10 mouse cellular contexts compared by ENCODE assay signal in the genomic region with DNA sequence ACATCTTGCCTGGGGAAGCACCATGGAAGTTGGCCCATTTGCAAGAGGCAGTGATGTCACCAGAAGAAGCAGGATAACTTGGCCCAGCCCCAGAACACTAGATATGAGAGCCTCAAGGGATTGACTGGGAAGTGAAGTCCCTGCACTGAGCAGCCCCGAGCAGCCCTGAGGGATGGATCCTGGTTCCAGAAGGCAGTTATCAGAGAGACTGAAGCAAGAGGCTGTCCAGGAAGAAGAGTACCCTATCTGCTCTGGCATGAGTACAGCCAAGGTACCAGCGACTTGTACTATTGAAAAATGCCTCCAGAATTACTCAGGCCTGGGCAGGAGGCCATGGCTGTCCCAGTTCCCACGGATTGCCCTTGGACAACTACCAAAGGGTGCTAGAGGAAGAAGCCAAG. TPM values are rescaled to one million over a fixed set of nuclear protein-coding genes. Genes with fewer than 3 reads are reported as not detected.
A peak's percentile ranks its signal among the peaks of the same experiment; 100 is the strongest.
DNase-seq lines count a peak whose midpoint lies in the region; ATAC-seq and TF ChIP-seq lines count a peak whose summit lies in the region.
"Had no signal": no experiment of that assay in that cellular context is flagged by ENCODE, and none has a peak within 500 bp of the region (broad histone marks: within the 10 kb centered on the region; RNA-seq: fewer than 3 reads in every experiment).

No protein-coding gene starts in this region.

- no peak overlapping the region for H3K4me3 ChIP-seq in heart, embryonic 11.5 days (ENCODE audit: low read depth, low read length)
- H3K4me3 ChIP-seq in gastrocnemius, adult 2 months: no peak overlapping the region
- no peak overlapping the region for H3K4me3 ChIP-seq in lung, embryonic 15.5 days
- H3K4me3 ChIP-seq in stomach, postnatal 0 days (ENCODE audit: low read depth, low read length): no peak overlapping the region
- H3K4me3 ChIP-seq: megakaryocyte, embryonic 14.5 days had no signal

- ATAC-seq in heart, embryonic 11.5 days (replicated peaks; ENCODE audit: insufficient number of reproducible peaks, low FRiP score, low TSS enrichment): no peak
- ATAC-seq in Patski: peak; percentile 75
- 0 out of 2 replicates have a peak, but pooled peaks have one; percentile 31 for ATAC-seq in lung, embryonic 15.5 days (ENCODE audit: borderline replicate concordance, extremely low read depth, low FRiP score, low TSS enrichment)
- ATAC-seq in stomach, postnatal 0 days (ENCODE audit: low FRiP score, low TSS enrichment): no peak

- no peak overlapping the region for H3K4me2 ChIP-seq in heart, embryonic 11.5 days
- no peak overlapping the region for H3K4me2 ChIP-seq in lung, embryonic 15.5 days
- no peak overlapping the region for H3K4me2 ChIP-seq in stomach, postnatal 0 days (replicated peaks; ENCODE audit: low read depth)

- in situ Hi-C loops in Patski (cut with MboI; ENCODE audit: low pct_unique_long_range_greater_than_20kb): no loop called here

- no peak overlapping the region for H3K9ac ChIP-seq in heart, embryonic 11.5 days (ENCODE audit: low read depth, low read length)
- H3K9ac ChIP-seq in lung, embryonic 15.5 days: no peak overlapping the region
- H3K9ac ChIP-seq in stomach, postnatal 0 days (ENCODE audit: low read length): no peak overlapping the region

- no peak for TF ChIP-seq EP300 in stomach, postnatal 0 days (optimal IDR thresholded peaks at IDR 0.05)

- POLR2A ChIA-PET in Patski (lab: Charles Lee): no interaction called here

- H3K36me3 ChIP-seq in heart, embryonic 11.5 days (ENCODE audit: control insufficient read depth, insufficient read depth, low read length): no peaks in the 10 kb centered on the region
- H3K36me3 ChIP-seq in lung, embryonic 15.5 days: no peaks in the 10 kb centered on the region
- no peaks in the 10 kb centered on the region for H3K36me3 ChIP-seq in stomach, postnatal 0 days (ENCODE audit: control insufficient read depth, insufficient read depth, low read length)

- CTCF ChIA-PET in Patski (lab: Charles Lee): interaction anchor here (1.3 kb wide), 1 partner anchor 10 kb away, joined by 3 read pairs; no protein-coding TSS in a partner anchor

- no peaks in the 10 kb centered on the region for H3K27me3 ChIP-seq in heart, embryonic 11.5 days (ENCODE audit: control insufficient read depth, insufficient read depth, low read length)
- no peaks in the 10 kb centered on the region for H3K27me3 ChIP-seq in Patski
- H3K27me3 ChIP-seq in lung, embryonic 15.5 days: no peaks in the 10 kb centered on the region
- no peaks in the 10 kb centered on the region for H3K27me3 ChIP-seq in stomach, postnatal 0 days (ENCODE audit: control insufficient read depth, insufficient read depth, low read length)
- H3K27me3 ChIP-seq: megakaryocyte, embryonic 14.5 days had no signal

- H3K9me3 ChIP-seq in heart, embryonic 11.5 days (replicated peaks; ENCODE audit: control insufficient read depth, low read length): no peaks in the 10 kb centered on the region
- no peaks in the 10 kb centered on the region for H3K9me3 ChIP-seq in lung, embryonic 15.5 days
- no peaks in the 10 kb centered on the region for H3K9me3 ChIP-seq in stomach, postnatal 0 days (ENCODE audit: control insufficient read depth, low read length)
- H3K9me3 ChIP-seq: megakaryocyte, embryonic 14.5 days had no signal

- 61% methylated on average over 3 of the region's 3 CpGs for WGBS in heart, embryonic 11.5 days (ENCODE audit: insufficient replicate concordance)
- WGBS in lung, embryonic 15.5 days: 53% methylated on average over 3 of the region's 3 CpGs
- WGBS in stomach, postnatal 0 days: 45% methylated on average over 3 of the region's 3 CpGs

- no peak overlapping the region for H3K27ac ChIP-seq in heart, embryonic 11.5 days (ENCODE audit: low read depth, low read length)
- no peak overlapping the region for H3K27ac ChIP-seq in gastrocnemius, adult 2 months
- no peak overlapping the region for H3K27ac ChIP-seq in lung, embryonic 15.5 days
- no peak overlapping the region for H3K27ac ChIP-seq in stomach, postnatal 0 days (replicated peaks)

- H3K4me1 ChIP-seq in heart, embryonic 11.5 days (ENCODE audit: control insufficient read depth, insufficient read depth, low read length): no peaks in the 10 kb centered on the region
- H3K4me1 ChIP-seq in lung, embryonic 15.5 days: no peaks in the 10 kb centered on the region
- no peaks in the 10 kb centered on the region for H3K4me1 ChIP-seq in stomach, postnatal 0 days (replicated peaks; ENCODE audit: control insufficient read depth, insufficient read depth)
- H3K4me1 ChIP-seq: megakaryocyte, embryonic 14.5 days had no signal

- intact Hi-C loops in gastrocnemius, adult 2 months (cut with DNase I): no loop called here

- TF ChIP-seq CTCF in Patski (IDR thresholded peaks at IDR 0.05): no peak
- TF ChIP-seq CTCF in gastrocnemius, adult 2 months (IDR thresholded peaks at IDR 0.05): no peak
- no peak for TF ChIP-seq CTCF in stomach, postnatal 0 days (IDR thresholded peaks at IDR 0.05; ENCODE audit: low read depth)

- peak; percentile 98 for DNase-seq in heart, adult 11 months
- DNase-seq in Patski (ENCODE audit: low read depth, low spot score): peak; percentile 65
- peak; percentile 36 for DNase-seq in gastrocnemius, adult 2 months
- DNase-seq in stomach, postnatal 0 days (ENCODE audit: low spot score): no peak
- DNase-seq in retina, embryonic 14.5 days (ENCODE audit: low spot score): no peak
- DNase-seq in layer of hippocampus, postnatal 36 days: no peak
- DNase-seq: kidney, adult 11 months had no signal

RNA-seq across cellular contexts. Expression of a gene that starts 11.6 kb away (rescaled TPM):
- 1.1 and 1.4 TPM in 2 replicates for polyA plus RNA-seq in heart, embryonic 11.5 days (2014; fragmentation: Nextera tagmentation; extraction: Ambion mirVana)
- polyA plus RNA-seq in Patski (2021): 0.24 TPM
- total RNA-seq in gastrocnemius, adult 2 months (2021): under 1 TPM in 1 of 2 experiments, not detected in 1; 0.06 TPM
- polyA plus RNA-seq in lung, embryonic 15.5 days (2015; fragmentation: Nextera tagmentation; extraction: Ambion mirVana): 0.61 and 0.97 TPM in 2 replicates
- 0.63 and 0.91 TPM in 2 replicates for polyA plus RNA-seq in stomach, postnatal 0 days (2015; fragmentation: Nextera tagmentation; extraction: Ambion mirVana)
- total RNA-seq in layer of hippocampus, postnatal 36 days (2021): 100 to 1,000 TPM; 709 to 721 TPM

Comparison
In these comparisons a context has a peak if more than half of its experiments do, and no peak if none do; other contexts are left out.
1. DNase-seq: peak in heart, adult 11 months (single experiment), Patski (single experiment) and gastrocnemius, adult 2 months (single experiment); none in stomach, postnatal 0 days (single experiment), retina, embryonic 14.5 days (single experiment) and layer of hippocampus, postnatal 36 days (0 of 2).
2. ATAC-seq: peak in Patski (single experiment) and lung, embryonic 15.5 days (single experiment); none in heart, embryonic 11.5 days (single experiment) and stomach, postnatal 0 days (single experiment).